Mouse (Mus musculus) ES-Bruce4 (cell line): Measurements from ENCODE around the gene Kdm3a. TPM values are rescaled to one million over a fixed set of nuclear protein-coding genes. Genes with fewer than 3 reads are reported as not detected.

Experiments
- H3K27ac ChIP-seq: 2 replicates; pipeline ENCODE4 v1.5.1; 2012; ENCODE audit warnings: low read length, inconsistent platforms; ENCODE audit not compliant: insufficient read depth
- H3K27me3 ChIP-seq: 2 replicates; pipeline ENCODE4 v1.6.1; 2012; ENCODE audit warnings: mild to moderate bottlenecking, low read length, inconsistent platforms; ENCODE audit not compliant: control insufficient read depth, poor library complexity, insufficient read depth, severe bottlenecking
- H3K36me3 ChIP-seq: 2 replicates; pipeline ENCODE4 v1.6.1; 2012; ENCODE audit warnings: inconsistent platforms, mild to moderate bottlenecking, low read length, moderate library complexity; ENCODE audit not compliant: control insufficient read depth, poor library complexity, insufficient read depth, severe bottlenecking
- H3K4me1 ChIP-seq: one replicate; pipeline ENCODE4 v1.8.1; 2011; ENCODE audit warnings: low read length; ENCODE audit not compliant: control insufficient read depth, insufficient read depth
- H3K4me3 ChIP-seq: 2 replicates; pipeline ENCODE4 v1.5.1; 2011; ENCODE audit warnings: low read depth, mild to moderate bottlenecking, low read length
- H3K9ac ChIP-seq: 2 replicates; pipeline ENCODE4 v1.6.1; 2012; ENCODE audit warnings: low read depth, mild to moderate bottlenecking, inconsistent platforms; ENCODE audit not compliant: poor library complexity, severe bottlenecking
- H3K9me3 ChIP-seq: replicated peaks from 2 replicates; pipeline ENCODE4 v1.6.1; 2012; ENCODE audit warnings: mild to moderate bottlenecking, low read length, inconsistent platforms; ENCODE audit not compliant: control insufficient read depth, poor library complexity, insufficient read depth, severe bottlenecking
- CTCF ChIP-seq: IDR thresholded peaks from one replicate; pipeline ENCODE4 v1.8.1; 2011; ENCODE audit warnings: low read depth, low read length
- EP300 ChIP-seq: IDR thresholded peaks from 2 replicates; pipeline ENCODE4 v1.6.1; 2011; ENCODE audit warnings: low read depth, low read length; ENCODE audit not compliant: insufficient read depth
- POLR2A ChIP-seq: IDR thresholded peaks from one replicate; pipeline ENCODE4 v1.8.1; 2011; ENCODE audit warnings: low read length; ENCODE audit not compliant: insufficient read depth
- polyA plus RNA-seq: library from polyadenylated mRNA; stranded (reverse); fragments of >200 nt; gene quantifications from 2 replicates; pipeline ENCODE4 v1.2.4, GENCODE M21; 2011; ENCODE audit warnings: low read depth; ENCODE audit not compliant: missing spikeins, insufficient read depth, insufficient read length

Gene Kdm3a
- polyA plus RNA-seq, 1 experiment = 49.3 TPM

DNA sequence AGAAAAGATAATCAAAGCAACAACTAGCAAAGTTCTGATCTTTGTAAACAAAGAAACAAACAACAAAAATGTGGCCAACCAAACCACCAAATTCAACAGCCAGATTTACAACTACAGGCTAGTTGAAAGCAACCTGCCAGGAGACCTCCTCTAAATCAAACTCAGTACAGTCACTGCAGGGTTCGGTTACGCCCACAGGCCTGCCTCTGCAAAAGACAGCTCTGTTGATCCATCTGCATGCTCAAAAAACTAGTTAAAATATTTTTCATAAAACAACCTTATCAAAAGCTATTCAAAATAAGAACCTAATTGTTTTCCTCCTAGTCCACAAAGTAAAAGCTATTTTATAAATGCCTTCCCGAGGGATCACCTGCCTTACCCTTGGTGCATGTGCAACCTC is 25.0 kb downstream of the Kdm3a start:
- H3K36me3 ChIP-seq = peaks cover 38% of the 10 kb centered on the region
- H3K27ac ChIP-seq = peak overlapping the region; percentile 39; the same call in 1 of the 2 replicates
- TF ChIP-seq POLR2A (no peak), EP300 (no peak), CTCF (no peak)
- H3K9me3 ChIP-seq = no peaks in the 10 kb centered on the region
- no peak overlapping the region for H3K4me3 ChIP-seq
- no peaks in the 10 kb centered on the region for H3K4me1 ChIP-seq
- H3K9ac ChIP-seq = no peak overlapping the region
- no peaks in the 10 kb centered on the region for H3K27me3 ChIP-seq

DNA sequence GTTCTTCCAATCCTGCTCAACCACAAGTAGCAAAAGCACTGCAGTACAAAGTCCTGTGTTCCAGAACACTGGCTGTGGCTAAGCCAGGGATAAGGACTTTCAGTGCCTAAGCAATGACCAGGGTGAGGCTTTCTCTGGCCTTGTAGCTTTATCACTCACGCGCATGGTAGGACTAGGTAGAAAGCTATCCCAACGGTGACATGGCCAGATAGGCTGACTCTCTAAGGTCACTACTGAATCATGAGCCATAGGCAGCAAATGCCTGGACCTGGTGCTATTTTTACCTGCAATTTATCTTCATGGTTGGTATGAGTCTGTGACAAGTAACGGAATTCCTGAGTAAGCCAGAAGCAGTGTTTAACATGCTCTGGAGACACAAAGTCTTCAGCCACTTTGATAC is 42.6 kb downstream of the Kdm3a start:
- Histone ChIP-seq H3K9ac (no peak overlapping the region), H3K27me3 (no peaks in the 10 kb centered on the region), H3K27ac (no peak overlapping the region), H3K36me3 (peaks cover 60% of the 10 kb centered on the region), H3K9me3 (no peaks in the 10 kb centered on the region), H3K4me1 (no peaks in the 10 kb centered on the region), H3K4me3 (no peak overlapping the region)
- TF ChIP-seq POLR2A (no peak), EP300 (no peak), CTCF (no peak)

DNA sequence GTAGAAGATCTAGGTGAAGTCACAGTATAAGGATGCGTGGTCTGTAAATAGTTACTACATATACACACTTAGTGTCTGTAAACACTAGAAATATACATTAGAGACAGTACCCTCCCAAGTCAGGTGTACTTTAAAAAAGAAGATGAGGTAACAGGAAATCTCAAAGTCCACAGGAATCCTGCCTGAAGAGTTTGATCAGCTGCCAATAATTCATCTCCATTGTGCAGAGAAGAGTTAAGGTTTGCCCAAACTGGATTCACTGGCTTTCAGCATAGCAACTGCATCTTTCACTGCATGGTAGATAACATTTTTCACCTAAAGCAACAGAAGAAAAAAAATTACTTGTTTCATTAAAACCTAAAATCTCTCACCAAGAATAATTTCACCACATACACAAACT is 43.4 kb downstream of the Kdm3a start:
- Histone ChIP-seq H3K4me1 (no peaks in the 10 kb centered on the region), H3K36me3 (peaks cover 55% of the 10 kb centered on the region), H3K9ac (no peak overlapping the region), H3K9me3 (no peaks in the 10 kb centered on the region), H3K4me3 (no peak overlapping the region), H3K27me3 (no peaks in the 10 kb centered on the region), H3K27ac (no peak overlapping the region)
- TF ChIP-seq EP300 = no peak
- no peak for TF ChIP-seq CTCF
- no peak for TF ChIP-seq POLR2A

DNA sequence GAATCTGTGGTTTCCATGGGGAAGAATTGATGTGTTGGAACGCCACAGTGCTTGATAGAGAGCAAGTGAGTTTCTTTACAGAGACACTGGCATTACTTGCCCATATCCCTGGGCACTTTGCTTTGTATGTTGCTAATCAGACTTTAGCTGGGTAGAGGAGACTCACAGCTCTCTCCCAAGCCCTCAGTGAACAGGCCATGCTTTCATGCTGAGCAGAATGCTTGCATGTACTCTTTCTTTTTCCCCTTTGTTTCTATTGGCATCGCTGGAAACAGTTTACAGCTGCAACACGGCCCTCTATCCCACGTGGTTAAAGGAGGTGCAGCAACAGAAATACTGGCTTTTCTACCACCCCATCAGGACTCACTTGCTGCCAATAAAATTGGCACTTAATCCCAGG is 49.6 kb downstream of the Kdm3a start:
- Histone ChIP-seq H3K9me3 (no peaks in the 10 kb centered on the region), H3K9ac (no peak overlapping the region), H3K36me3 (peaks cover 3% of the 10 kb centered on the region), H3K4me3 (no peak overlapping the region), H3K4me1 (no peaks in the 10 kb centered on the region), H3K27ac (no peak overlapping the region), H3K27me3 (no peaks in the 10 kb centered on the region)
- TF ChIP-seq EP300 (no peak), POLR2A (no peak), CTCF (no peak)

DNA sequence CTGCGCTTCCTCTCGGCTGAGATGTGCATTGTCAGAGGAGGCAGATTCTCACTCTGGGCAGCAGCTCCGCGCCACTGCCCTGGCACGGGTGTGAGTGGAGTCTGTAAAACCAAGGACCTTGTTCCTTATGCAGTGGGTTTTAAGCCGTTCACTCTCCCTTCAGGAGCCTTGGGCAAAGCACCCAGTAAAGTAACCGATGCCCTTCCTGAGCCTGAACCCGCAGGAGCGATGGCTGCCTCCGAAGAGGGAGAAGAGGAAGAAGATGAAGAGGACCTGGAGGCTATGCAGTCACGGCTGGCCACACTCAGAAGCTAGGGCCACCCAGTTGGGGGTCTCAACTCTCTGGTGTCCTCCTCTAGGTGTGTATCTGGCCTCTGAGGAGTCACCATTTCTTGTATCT is 53.3 kb downstream of the Kdm3a start:
- no peaks in the 10 kb centered on the region for H3K36me3 ChIP-seq

DNA sequence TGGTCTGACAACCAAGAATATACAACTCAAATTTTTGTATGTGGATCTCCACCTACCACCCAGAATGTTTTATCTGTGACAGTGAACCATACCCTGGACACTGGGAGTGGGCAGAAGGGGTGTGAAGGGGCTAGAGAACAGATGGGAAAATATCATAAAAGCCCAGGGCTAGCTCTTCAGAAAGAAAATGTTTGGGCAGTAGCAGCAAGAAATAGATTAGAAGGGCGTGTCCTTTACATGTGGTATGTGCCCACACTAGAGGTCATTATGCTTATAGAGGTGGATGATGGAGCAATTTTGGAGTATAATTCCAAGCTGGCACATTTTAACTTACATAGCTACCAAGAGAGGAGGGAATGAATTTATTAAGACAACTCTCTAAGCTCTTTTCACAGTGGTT is 57.4 kb downstream of the Kdm3a start:
- peaks cover 2% of the 10 kb centered on the region; the same call in 1 of the 2 replicates for H3K36me3 ChIP-seq
- no peaks in the 10 kb centered on the region for H3K4me1 ChIP-seq
- no peak overlapping the region for H3K9ac ChIP-seq
- no peaks in the 10 kb centered on the region for H3K9me3 ChIP-seq
- no peak overlapping the region for H3K4me3 ChIP-seq
- no peak overlapping the region for H3K27ac ChIP-seq
- TF ChIP-seq POLR2A = no peak
- H3K27me3 ChIP-seq = no peaks in the 10 kb centered on the region; the same call in 1 of the 2 replicates

More for the DNA sequence above, 53.3 kb downstream of the Kdm3a start:
- no peak for TF ChIP-seq POLR2A
- no peak for TF ChIP-seq CTCF
- no peak for TF ChIP-seq EP300
- Histone ChIP-seq H3K9ac (no peak overlapping the region), H3K27ac (no peak overlapping the region), H3K4me1 (no peaks in the 10 kb centered on the region), H3K4me3 (no peak overlapping the region), H3K9me3 (no peaks in the 10 kb centered on the region), H3K27me3 (no peaks in the 10 kb centered on the region; the same call in 1 of the 2 replicates)

DNA sequence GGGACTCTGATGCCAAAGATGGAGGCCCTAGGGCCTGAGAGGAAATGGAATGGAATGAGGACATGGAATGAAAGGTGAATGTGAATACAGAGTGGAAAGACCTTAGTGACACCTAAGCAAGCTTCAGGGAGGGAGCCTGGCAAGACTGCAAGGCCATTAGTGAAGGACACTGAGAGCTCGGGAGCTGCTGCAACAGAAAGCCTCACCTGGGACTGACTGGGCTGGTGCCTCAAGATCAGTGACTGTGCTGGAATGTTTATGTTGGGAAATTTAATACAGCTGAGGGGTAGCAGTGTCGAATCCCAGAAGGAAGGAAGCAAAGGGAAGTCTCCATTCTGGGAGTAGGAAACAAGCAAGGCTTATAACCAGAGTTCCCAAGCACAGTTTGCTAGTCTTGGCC is 63.8 kb downstream of the Kdm3a start:
- Histone ChIP-seq H3K4me1 (no peaks in the 10 kb centered on the region), H3K9ac (no peak overlapping the region), H3K36me3 (peaks cover 2% of the 10 kb centered on the region; the same call in 1 of the 2 replicates), H3K9me3 (no peaks in the 10 kb centered on the region), H3K27me3 (no peaks in the 10 kb centered on the region), H3K4me3 (no peak overlapping the region), H3K27ac (no peak overlapping the region)
- no peak for TF ChIP-seq EP300
- no peak for TF ChIP-seq CTCF
- no peak for TF ChIP-seq POLR2A
